Mouse (Mus musculus): Measurements from ENCODE around the gene Gm21958. TPM values are rescaled to one million over a fixed set of nuclear protein-coding genes. Genes with fewer than 3 reads are reported as not detected.

Gm21958 gene
- polyA plus RNA-seq, 1 experiment from 2014 or later, result 1.0 TPM

GRCm38 (mm10) chr3:54672557-54673529, 41.3 kb downstream of the Gm21958 start:
- H3K4me1 ChIP-seq (replicated peaks; ENCODE audit: control insufficient read depth, insufficient read depth, low read length), result no peaks in the 10 kb centered on the region
- no peak overlapping the region for H3K9ac ChIP-seq (ENCODE audit: low read length)
- DNase-seq (ENCODE audit: low spot score) (no peak), ATAC-seq (replicated peaks; ENCODE audit: low FRiP score) (no peak)
- no peak overlapping the region for H3K4me2 ChIP-seq (ENCODE audit: low read depth, low read length, severe bottlenecking)
- no peaks in the 10 kb centered on the region for H3K9me3 ChIP-seq (ENCODE audit: control insufficient read depth, low read length)
- H3K27me3 ChIP-seq (ENCODE audit: control insufficient read depth, insufficient read depth, low read length), result no peaks in the 10 kb centered on the region
- no peaks in the 10 kb centered on the region for H3K36me3 ChIP-seq (ENCODE audit: control insufficient read depth, insufficient read depth, low read length)
- H3K27ac ChIP-seq (ENCODE audit: low read depth, low read length), result no peak overlapping the region
- H3K4me3 ChIP-seq (ENCODE audit: low read depth, low read length), result no peak overlapping the region
- WGBS, result 58% methylated on average over 13 of the region's 13 CpGs

GRCm38 (mm10) chr3:54672111-54672510, 42.0 kb downstream of the Gm21958 start:
- DNase-seq (ENCODE audit: low spot score) (no peak), ATAC-seq (replicated peaks; ENCODE audit: low FRiP score) (no peak)
- no peaks in the 10 kb centered on the region for H3K36me3 ChIP-seq (ENCODE audit: control insufficient read depth, insufficient read depth, low read length)
- no peaks in the 10 kb centered on the region for H3K9me3 ChIP-seq (ENCODE audit: control insufficient read depth, low read length)
- H3K9ac ChIP-seq (ENCODE audit: low read length), result no peak overlapping the region
- no peak overlapping the region for H3K4me3 ChIP-seq (ENCODE audit: low read depth, low read length)
- H3K27me3 ChIP-seq (ENCODE audit: control insufficient read depth, insufficient read depth, low read length), result no peaks in the 10 kb centered on the region
- H3K4me1 ChIP-seq (replicated peaks; ENCODE audit: control insufficient read depth, insufficient read depth, low read length), result no peaks in the 10 kb centered on the region
- WGBS, result 75% methylated on average over 3 of the region's 3 CpGs
- H3K27ac ChIP-seq (ENCODE audit: low read depth, low read length), result no peak overlapping the region
- no peak overlapping the region for H3K4me2 ChIP-seq (ENCODE audit: low read depth, low read length, severe bottlenecking)

GRCm38 (mm10) chr3:54669559-54669958, 44.6 kb downstream of the Gm21958 start:
- ATAC-seq (replicated peaks; ENCODE audit: low FRiP score) (no peak), DNase-seq (ENCODE audit: low spot score) (no peak)
- H3K9me3 ChIP-seq (ENCODE audit: control insufficient read depth, low read length), result no peaks in the 10 kb centered on the region
- no peaks in the 10 kb centered on the region for H3K36me3 ChIP-seq (ENCODE audit: control insufficient read depth, insufficient read depth, low read length)
- H3K4me2 ChIP-seq (ENCODE audit: low read depth, low read length, severe bottlenecking), result no peak overlapping the region
- no peaks in the 10 kb centered on the region for H3K4me1 ChIP-seq (replicated peaks; ENCODE audit: control insufficient read depth, insufficient read depth, low read length)
- H3K27me3 ChIP-seq (ENCODE audit: control insufficient read depth, insufficient read depth, low read length), result no peaks in the 10 kb centered on the region
- no peak overlapping the region for H3K4me3 ChIP-seq (ENCODE audit: low read depth, low read length)
- WGBS, result 85% methylated on average over 6 of the region's 6 CpGs
- no peak overlapping the region for H3K27ac ChIP-seq (ENCODE audit: low read depth, low read length)
- no peak overlapping the region for H3K9ac ChIP-seq (ENCODE audit: low read length)

GRCm38 (mm10) chr3:54668722-54669121, 45.4 kb downstream of the Gm21958 start:
- no peak overlapping the region for H3K9ac ChIP-seq (ENCODE audit: low read length)
- H3K4me3 ChIP-seq (ENCODE audit: low read depth, low read length), result no peak overlapping the region
- no peak for DNase-seq (ENCODE audit: low spot score)
- H3K9me3 ChIP-seq (ENCODE audit: control insufficient read depth, low read length), result no peaks in the 10 kb centered on the region
- H3K36me3 ChIP-seq (ENCODE audit: control insufficient read depth, insufficient read depth, low read length), result no peaks in the 10 kb centered on the region
- H3K27ac ChIP-seq (ENCODE audit: low read depth, low read length), result no peak overlapping the region
- no peak for ATAC-seq (replicated peaks; ENCODE audit: low FRiP score)
- WGBS, result 86% methylated on average over 6 of the region's 6 CpGs
- H3K4me2 ChIP-seq (ENCODE audit: low read depth, low read length, severe bottlenecking), result no peak overlapping the region
- H3K27me3 ChIP-seq (ENCODE audit: control insufficient read depth, insufficient read depth, low read length), result no peaks in the 10 kb centered on the region
- no peaks in the 10 kb centered on the region for H3K4me1 ChIP-seq (replicated peaks; ENCODE audit: control insufficient read depth, insufficient read depth, low read length)

- Histone ChIP-seq H3K27ac (ENCODE audit: low read depth, low read length) (no peak overlapping the region), H3K9me3 (ENCODE audit: control insufficient read depth, low read length) (no peaks in the 10 kb centered on the region), H3K4me1 (replicated peaks; ENCODE audit: control insufficient read depth, insufficient read depth, low read length) (no peaks in the 10 kb centered on the region), H3K9ac (ENCODE audit: low read length) (no peak overlapping the region), H3K36me3 (ENCODE audit: control insufficient read depth, insufficient read depth, low read length) (no peaks in the 10 kb centered on the region), H3K27me3 (ENCODE audit: control insufficient read depth, insufficient read depth, low read length) (no peaks in the 10 kb centered on the region), H3K4me3 (ENCODE audit: low read depth, low read length) (no peak overlapping the region), H3K4me2 (ENCODE audit: low read depth, low read length, severe bottlenecking) (no peak overlapping the region)
- no peak for ATAC-seq (replicated peaks; ENCODE audit: low FRiP score)
- 93% methylated on average over 3 of the region's 3 CpGs for WGBS
- DNase-seq (ENCODE audit: low spot score), result no peak
These were observed 46.0 kb downstream of the Gm21958 start for GRCm38 (mm10) chr3:54668141-54668540.

Other genes with a start within 250 kb of the Gm21958 start
- gene Supt20, start 21.5 kb downstream of the Gm21958 start, polyA plus RNA-seq (2014; fragmentation: Nextera tagmentation; extraction: Ambion mirVana), result 123 and 129 TPM in 2 replicates
- gene Exosc8, start 21.0 kb upstream of the Gm21958 start, polyA plus RNA-seq (2014; fragmentation: Nextera tagmentation; extraction: Ambion mirVana), result 166 and 176 TPM in 2 replicates
- gene Alg5, start 21.2 kb upstream of the Gm21958 start, polyA plus RNA-seq (2014; fragmentation: Nextera tagmentation; extraction: Ambion mirVana), result 37.7 and 39.4 TPM in 2 replicates
- gene Smad9, start 41.2 kb upstream of the Gm21958 start, polyA plus RNA-seq (2014; fragmentation: Nextera tagmentation; extraction: Ambion mirVana), result 0.32 and 0.33 TPM in 2 replicates
- 57.6 and 65.6 TPM in 2 replicates for gene Rfxap, start 93.4 kb upstream of the Gm21958 start, polyA plus RNA-seq (2014; fragmentation: Nextera tagmentation; extraction: Ambion mirVana)
- 0.64 and 0.73 TPM in 2 replicates for gene Sertm1, start 201.5 kb upstream of the Gm21958 start, polyA plus RNA-seq (2014; fragmentation: Nextera tagmentation; extraction: Ambion mirVana)

All from forebrain, embryonic 11.5 days (tissue).